Mouse (Mus musculus) MEL (cell line): ENCODE measurements around the gene Cox4i2.

Experiments
- CTCF ChIP-seq, 3 experiments: IDR thresholded peaks in 2 of 3; conservative IDR thresholded peaks in 1 of 3; 2 replicates each; pipeline ENCODE4 v1.5.1; 2011 to 2012; ENCODE audit warnings: low read length in 3 of 3, low read depth in 2 of 3, mild to moderate bottlenecking in 2 of 3, improper control_type of control experiment in 1 of 3, inconsistent platforms in 1 of 3, mixed read lengths in 1 of 3, moderate library complexity in 1 of 3; ENCODE audit not compliant: control insufficient read depth in 1 of 3, insufficient read depth in 1 of 3, poor library complexity in 1 of 3, severe bottlenecking in 1 of 3
- EP300 ChIP-seq, 2 experiments: IDR thresholded peaks; 2 replicates each; pipeline ENCODE4 v1.6.1; 2011; ENCODE audit warnings: improper control_type of control experiment in 2 of 2, low read length in 2 of 2, low read depth in 1 of 2, mild to moderate bottlenecking in 1 of 2
- MAFK ChIP-seq: IDR thresholded peaks from 2 replicates; pipeline ENCODE4 v1.6.1; 2011; ENCODE audit warnings: low read depth, mild to moderate bottlenecking, low read length, improper control_type of control experiment, borderline replicate concordance
- POLR2A ChIP-seq, 2 experiments: IDR thresholded peaks; 2 replicates each; pipeline ENCODE4 v1.6.1; 2011 to 2012; ENCODE audit warnings: low read length in 2 of 2, mild to moderate bottlenecking in 2 of 2, control low read depth in 1 of 2, improper control_type of control experiment in 1 of 2, low read depth in 1 of 2, moderate library complexity in 1 of 2; ENCODE audit not compliant: control insufficient read depth in 1 of 2, insufficient read depth in 1 of 2, poor library complexity in 1 of 2

DNA sequence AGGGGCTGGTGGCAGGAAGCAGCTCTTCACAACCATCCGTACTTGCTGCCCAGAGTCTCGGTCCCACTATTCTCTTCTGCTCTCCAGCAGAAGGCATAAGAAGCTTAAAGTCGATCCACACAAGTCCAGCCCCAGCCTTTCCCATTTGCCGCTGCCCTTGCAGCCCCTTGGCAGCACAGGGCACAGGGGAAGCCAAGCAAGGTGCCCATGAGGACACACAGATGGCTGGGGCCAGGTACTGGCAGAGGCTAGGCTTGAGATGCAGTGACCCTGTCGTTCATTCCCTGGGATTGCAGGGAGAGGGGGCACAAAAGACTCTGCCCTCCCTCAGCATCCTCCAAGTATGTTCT, 49.7 kb upstream of the Cox4i2 start:
- TF ChIP-seq POLR2A (IDR thresholded peaks at IDR 0.05; ENCODE audit: control insufficient read depth in 1 of 2, insufficient read depth in 1 of 2, low read depth in 1 of 2, low read length in 2 of 2, poor library complexity in 1 of 2), result no peak
- TF ChIP-seq EP300 (IDR thresholded peaks at IDR 0.05; ENCODE audit: low read depth in 1 of 2, low read length in 2 of 2), result no peak
- TF ChIP-seq MAFK, result no peak
- no peak for TF ChIP-seq CTCF (IDR thresholded peaks at IDR 0.05 in 2 of 3, conservative IDR thresholded peaks at IDR 0.05 in 1 of 3; ENCODE audit: control insufficient read depth in 1 of 3, insufficient read depth in 1 of 3, low read depth in 2 of 3, low read length in 3 of 3, poor library complexity in 1 of 3, severe bottlenecking in 1 of 3)
